Mouse (Mus musculus): Measurements from ENCODE around the gene Ghrh.

DNA sequence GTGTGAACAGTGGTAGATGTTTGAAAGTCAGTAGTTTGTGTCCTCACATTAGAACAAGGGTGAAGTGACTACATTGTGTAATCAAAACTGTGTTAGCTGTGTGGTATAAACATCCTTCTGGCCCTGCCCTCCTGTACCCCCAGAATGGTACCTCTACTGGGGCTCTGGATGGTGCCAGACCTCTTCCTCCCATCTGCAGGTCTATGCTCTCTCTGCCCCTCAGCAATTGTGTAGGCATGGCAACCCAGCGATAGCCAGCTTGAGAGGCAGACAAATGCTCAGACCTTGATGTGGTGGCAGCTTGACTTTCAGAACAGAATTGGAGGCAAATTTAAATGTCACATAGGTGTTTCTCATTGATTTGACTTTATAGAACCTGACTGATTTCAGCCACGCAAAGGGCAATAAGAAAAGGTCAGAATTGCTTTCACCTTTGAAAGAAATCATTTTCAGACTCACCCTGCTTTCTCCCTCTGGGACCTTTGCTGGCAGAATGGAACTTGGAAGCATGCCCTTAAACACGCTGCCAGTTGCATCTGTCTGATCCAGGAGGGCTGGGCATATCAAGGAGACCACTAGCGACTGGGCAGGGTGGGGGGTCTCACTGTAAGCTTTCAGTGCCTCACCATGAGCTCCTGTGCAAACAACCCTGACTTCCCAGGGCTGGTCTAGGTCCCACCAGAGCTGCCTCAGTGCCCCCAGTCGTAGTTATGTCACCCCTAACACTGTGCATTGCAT, 25.1 kb downstream of the Ghrh start:
- TF ChIP-seq GATA1 (IDR thresholded peaks at IDR 0.05; ENCODE audit: borderline replicate concordance, low read length) (no peak), FLI1 (IDR thresholded peaks at IDR 0.05; ENCODE audit: low read length) (no peak)
